Mouse (Mus musculus) c-Kit-negative CD71-positive TER-119-positive erythroid progenitor cells, embryonic 14.5 days (primary cell): ENCODE data around the gene Hmgcl.
A peak's percentile ranks its signal among the peaks of the same experiment; 100 is the strongest.

Source experiments
- DNase-seq: peaks from one replicate; pipeline ENCODE4 v3.0.0-alpha.2; 2013; ENCODE audit warnings: low read depth, low spot score

Gene Hmgcl

DNA sequence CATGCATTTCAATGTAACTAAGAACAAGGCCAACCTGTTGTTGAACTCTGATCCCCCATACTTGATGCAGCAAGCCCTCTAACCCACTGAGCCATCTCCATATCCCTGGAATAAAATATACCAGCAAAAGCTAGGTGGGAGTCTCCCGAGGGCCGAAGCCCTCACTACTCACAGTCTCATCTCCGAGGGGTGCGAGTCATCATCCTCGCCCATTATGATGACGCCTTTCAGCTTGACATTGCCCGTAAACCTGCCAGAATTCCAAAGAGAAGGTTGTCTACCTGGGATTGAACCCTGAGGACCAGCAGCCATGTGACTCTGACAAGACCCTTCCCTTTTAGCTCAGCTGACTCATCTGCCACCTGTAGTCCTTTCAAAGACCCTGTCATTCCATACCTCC, 39.5 kb downstream of the Hmgcl start:
- DNase-seq, result no peak

DNA sequence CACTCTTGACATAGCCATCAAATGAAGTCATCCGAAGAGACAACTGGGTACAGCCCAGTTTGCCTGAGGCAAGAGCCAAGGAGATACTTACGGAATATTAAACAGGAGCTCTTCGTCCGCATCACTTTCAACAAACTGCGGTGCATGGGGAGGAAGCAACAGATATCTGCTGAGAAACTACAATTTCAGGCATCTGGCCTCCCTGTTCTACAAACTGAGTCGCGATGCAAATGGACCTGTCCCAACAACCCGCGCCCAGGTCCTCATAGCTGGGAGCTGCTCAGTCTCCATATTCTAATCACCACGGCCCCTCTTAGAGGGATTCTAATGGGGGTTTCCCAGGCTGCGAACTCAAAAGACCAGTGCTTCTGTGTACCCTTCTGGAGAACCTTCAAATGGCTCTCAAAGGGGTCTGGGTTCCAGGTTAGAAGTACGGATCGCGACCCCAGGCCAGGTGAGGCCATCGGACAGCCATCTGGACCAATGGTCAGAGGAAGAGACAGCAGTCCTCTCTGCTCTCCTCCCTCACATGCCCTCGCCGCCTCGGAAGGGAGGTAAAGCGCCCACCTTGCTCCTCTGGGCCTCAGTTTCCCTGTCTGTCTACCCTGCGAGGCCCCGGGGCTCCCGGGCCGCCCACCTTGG, 40.2 kb downstream of the Hmgcl start:
- no peak for DNase-seq

- peak; percentile 89 for DNase-seq
Measured at GRCm38 (mm10) chr4:135986943-135987710, 40.9 kb downstream of the Hmgcl start, which contains the start of gene Pithd1. Gene Pithd1, minus strand, starts transcription at chr4:135987264.

GRCm38 (mm10) chr4:135987714-135988113, 41.5 kb downstream of the Hmgcl start:
- DNase-seq, result no peak

GRCm38 (mm10) chr4:135993941-135994340, 47.7 kb downstream of the Hmgcl start:
- DNase-seq, result no peak

GRCm38 (mm10) chr4:135995118-135995517, 48.9 kb downstream of the Hmgcl start:
- no peak for DNase-seq

- no peak for DNase-seq
Measured at GRCm38 (mm10) chr4:136004107-136004675, 57.9 kb downstream of the Hmgcl start.

DNA sequence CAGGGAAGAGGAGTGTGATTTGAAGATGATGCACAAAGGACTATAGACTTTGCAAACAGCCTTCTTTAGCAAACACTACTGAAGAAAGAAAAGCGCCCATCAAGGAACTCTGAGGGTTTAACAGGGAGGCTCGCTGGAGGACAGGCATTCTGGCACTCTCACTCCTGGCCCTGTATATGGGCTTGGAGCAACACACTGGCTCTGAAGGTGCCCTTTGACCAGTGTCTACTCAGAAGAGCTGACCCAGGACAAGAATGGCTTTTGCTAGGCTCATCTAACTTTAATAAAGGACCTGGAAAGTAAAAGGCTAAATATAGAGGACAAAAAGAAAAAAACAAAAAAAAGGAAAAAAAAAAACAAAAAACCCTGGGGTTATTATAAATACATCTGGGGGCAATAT, 58.7 kb downstream of the Hmgcl start:
- no peak for DNase-seq

DNA sequence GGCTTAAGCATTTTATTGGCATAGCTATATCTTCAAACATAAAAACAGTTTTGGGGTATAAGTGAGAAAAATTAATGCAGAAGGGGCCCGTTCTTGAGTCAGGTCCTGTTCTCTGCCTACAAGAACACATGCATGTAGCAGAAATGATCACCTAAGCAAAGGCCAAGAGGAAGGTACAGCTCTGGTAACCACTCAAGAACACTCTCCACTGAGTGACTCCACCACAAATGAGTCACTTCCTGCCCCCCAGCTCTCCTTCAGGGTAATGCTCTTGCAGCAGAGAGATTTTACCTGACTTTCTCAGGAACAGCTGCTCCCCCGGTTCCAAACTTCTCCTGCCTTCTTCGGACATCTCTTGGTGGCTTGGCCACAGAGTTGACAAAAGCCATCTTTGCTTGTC, 60.6 kb downstream of the Hmgcl start:
- no peak for DNase-seq

GRCm38 (mm10) chr4:136008782-136009447, 62.7 kb downstream of the Hmgcl start:
- DNase-seq, result no peak

DNA sequence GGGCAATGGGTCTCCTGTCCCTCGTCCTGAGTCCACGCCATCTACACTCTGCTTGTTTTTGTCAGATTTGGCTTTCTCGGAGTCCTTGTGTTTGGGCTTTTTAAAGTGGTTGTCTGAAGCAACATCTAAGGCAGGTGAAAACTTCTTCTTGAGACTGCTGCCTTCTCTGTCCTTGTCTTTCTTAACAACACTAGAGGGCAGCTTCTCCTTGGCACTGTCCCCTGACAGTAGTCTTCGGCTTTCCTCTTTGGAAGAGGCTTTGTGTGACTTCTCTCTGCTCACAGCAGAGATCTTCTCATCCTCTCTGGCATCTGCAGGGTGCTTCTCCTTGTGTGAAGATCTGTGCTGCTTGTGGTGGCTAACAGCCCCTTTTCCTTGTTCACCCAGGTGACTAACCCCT, 64.3 kb downstream of the Hmgcl start:
- DNase-seq, result no peak
